Mouse (Mus musculus): ENCODE data around the gene Chmp6.

DNA sequence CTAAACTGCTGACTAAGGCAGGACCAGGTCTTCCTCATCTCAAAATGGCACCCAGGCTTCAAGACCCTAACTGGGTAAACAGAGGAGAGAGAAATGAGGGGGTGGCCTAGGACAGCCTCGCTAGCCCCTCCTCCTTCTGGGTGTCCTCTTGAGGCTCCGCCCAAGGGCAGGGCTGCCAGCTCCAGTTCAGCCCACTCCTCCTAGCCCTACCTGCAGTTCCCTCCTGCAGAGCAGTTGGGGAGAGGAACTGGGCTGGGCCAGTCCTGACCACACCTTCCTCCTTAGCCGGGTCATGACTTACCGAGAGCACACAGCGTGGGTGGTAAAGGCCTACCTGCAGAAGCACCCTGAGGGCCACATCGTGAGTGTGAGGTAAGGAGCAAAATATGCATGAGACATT lies 18.6 kb upstream of the Chmp6 start:
- no peak for TF ChIP-seq E2F4 (IDR thresholded peaks at IDR 0.05; ENCODE audit: insufficient replicate concordance, low read depth, low read length)
- TF ChIP-seq MAZ (IDR thresholded peaks at IDR 0.05; ENCODE audit: low read depth, low read length) = no peak
- no peak for TF ChIP-seq KAT2A (IDR thresholded peaks at IDR 0.05; ENCODE audit: insufficient replicate concordance, low read length)
- TF ChIP-seq CTCF (conservative IDR thresholded peaks at IDR 0.05 in 1 of 2, IDR thresholded peaks at IDR 0.05 in 1 of 2; ENCODE audit: low read depth in 2 of 2, low read length in 2 of 2) = no peak
- no peak for TF ChIP-seq CHD1 (IDR thresholded peaks at IDR 0.05; ENCODE audit: low read depth, low read length)
- TF ChIP-seq NRF1 (IDR thresholded peaks at IDR 0.05; ENCODE audit: low read depth, low read length) = no peak
- no peak for TF ChIP-seq HCFC1 (IDR thresholded peaks at IDR 0.05; ENCODE audit: low read depth, low read length)
- TF ChIP-seq TCF12 (IDR thresholded peaks at IDR 0.05; ENCODE audit: low read depth, low read length) = no peak
- TF ChIP-seq MXI1 (IDR thresholded peaks at IDR 0.05; ENCODE audit: low read depth, low read length) = no peak
- no peak for TF ChIP-seq ZC3H11A (IDR thresholded peaks at IDR 0.05; ENCODE audit: low read depth, low read length)
- TF ChIP-seq ZMIZ1 (IDR thresholded peaks at IDR 0.05; ENCODE audit: low read depth, low read length) = no peak
- TF ChIP-seq MAFK (IDR thresholded peaks at IDR 0.05; ENCODE audit: insufficient replicate concordance, low read length) = no peak
